Mouse (Mus musculus) thymus, adult 2 months (tissue): ENCODE results near the gene Phox2b. TPM values are rescaled to one million over a fixed set of nuclear protein-coding genes. Genes with fewer than 3 reads are reported as not detected.

Experiments
- DNase-seq: peaks from one replicate; pipeline ENCODE4 v3.0.0; 2021
- H3K27ac ChIP-seq: fragments of 200-500 bp; 2 replicates; pipeline ENCODE4 v1.5.1; 2012; ENCODE audit warnings: low read length, control low read depth; ENCODE audit not compliant: control insufficient read depth, insufficient read depth
- H3K27me3 ChIP-seq: fragments of 200-500 bp; 2 replicates; pipeline ENCODE4 v1.6.1; 2012; ENCODE audit warnings: mild to moderate bottlenecking, low read length, moderate library complexity, mixed read lengths; ENCODE audit not compliant: control insufficient read depth, insufficient read depth
- H3K36me3 ChIP-seq: fragments of 200-500 bp; 2 replicates; pipeline ENCODE4 v1.6.1; 2012; ENCODE audit warnings: mild to moderate bottlenecking, low read length, moderate library complexity; ENCODE audit not compliant: control insufficient read depth, insufficient read depth
- H3K4me1 ChIP-seq: fragments of 200-500 bp; replicated peaks from 2 replicates; pipeline ENCODE4 v1.6.1; 2012; ENCODE audit warnings: low read length; ENCODE audit not compliant: control insufficient read depth, insufficient read depth
- H3K4me3 ChIP-seq: fragments of 200-500 bp; 2 replicates; pipeline ENCODE4 v1.5.1; 2012; ENCODE audit warnings: mild to moderate bottlenecking, low read length, control low read depth, moderate library complexity; ENCODE audit not compliant: control insufficient read depth, insufficient read depth
- CTCF ChIP-seq: fragments of 200-500 bp; IDR thresholded peaks from 2 replicates; pipeline ENCODE4 v1.5.1; 2012; ENCODE audit warnings: mild to moderate bottlenecking, control low read depth, low read length, moderate library complexity, borderline replicate concordance; ENCODE audit not compliant: control insufficient read depth, poor library complexity, insufficient read depth; ENCODE audit errors: extremely low read depth
- POLR2A ChIP-seq: fragments of 200-500 bp; IDR thresholded peaks from 2 replicates; pipeline ENCODE4 v1.6.1; 2012; ENCODE audit warnings: mild to moderate bottlenecking, low read length, control low read depth, moderate library complexity; ENCODE audit not compliant: control insufficient read depth, poor library complexity, insufficient read depth; ENCODE audit errors: extremely low read depth
- WGBS: fragments of 180-500 bp; shearing (Covaris S2); methylation state at CpG from one replicate; pipeline ENCODE4 v1.1.7; 2018; 5-methylcytosine and 5-hydroxymethylcytosine counted together
- polyA plus RNA-seq: library from polyadenylated mRNA; depleted of rRNA; stranded (reverse); fragments of >200 nt; gene quantifications from 2 replicates; pipeline ENCODE4 v1.2.3, GENCODE M21; 2012; rRNA removed

Gene Phox2b
- polyA plus RNA-seq, 1 experiment, result not detected

GRCm38 (mm10) chr5:67090856-67091255, 8.2 kb downstream of the Phox2b start:
- TF ChIP-seq CTCF (no peak), POLR2A (no peak)
- Histone ChIP-seq H3K4me3 (no peak overlapping the region), H3K27ac (no peak overlapping the region), H3K4me1 (no peaks in the 10 kb centered on the region), H3K27me3 (peaks cover 3% of the 10 kb centered on the region), H3K36me3 (no peaks in the 10 kb centered on the region)
- DNase-seq, result no peak
- 30% methylated on average over 5 of the region's 5 CpGs for WGBS

GRCm38 (mm10) chr5:67083117-67083516, 16.0 kb downstream of the Phox2b start:
- H3K27me3 ChIP-seq, result no peaks in the 10 kb centered on the region
- no peak for TF ChIP-seq POLR2A
- no peak for TF ChIP-seq CTCF
- H3K36me3 ChIP-seq, result no peaks in the 10 kb centered on the region
- DNase-seq, result no peak
- no peak overlapping the region for H3K27ac ChIP-seq
- no peaks in the 10 kb centered on the region for H3K4me1 ChIP-seq
- WGBS, result 61% methylated on average over 6 of the region's 6 CpGs
- H3K4me3 ChIP-seq, result no peak overlapping the region

GRCm38 (mm10) chr5:67063596-67063995, 35.5 kb downstream of the Phox2b start:
- no peaks in the 10 kb centered on the region for H3K36me3 ChIP-seq
- no peak overlapping the region for H3K4me3 ChIP-seq
- H3K27me3 ChIP-seq, result no peaks in the 10 kb centered on the region
- no peaks in the 10 kb centered on the region for H3K4me1 ChIP-seq
- H3K27ac ChIP-seq, result no peak overlapping the region
- DNase-seq, result no peak
- TF ChIP-seq POLR2A, result no peak
- TF ChIP-seq CTCF, result no peak
- WGBS, result 60% methylated on average over 9 of the region's 9 CpGs

GRCm38 (mm10) chr5:67060519-67060918, 38.6 kb downstream of the Phox2b start:
- H3K27me3 ChIP-seq, result no peaks in the 10 kb centered on the region
- TF ChIP-seq POLR2A (no peak), CTCF (no peak)
- H3K27ac ChIP-seq, result no peak overlapping the region
- no peaks in the 10 kb centered on the region for H3K4me1 ChIP-seq
- no peak for DNase-seq
- H3K36me3 ChIP-seq, result no peaks in the 10 kb centered on the region
- 19% methylated on average over 4 of the region's 4 CpGs for WGBS
- no peak overlapping the region for H3K4me3 ChIP-seq

- no peaks in the 10 kb centered on the region for H3K27me3 ChIP-seq
- TF ChIP-seq POLR2A, result no peak
- no peak for TF ChIP-seq CTCF
- H3K27ac ChIP-seq, result no peak overlapping the region
- no peaks in the 10 kb centered on the region for H3K36me3 ChIP-seq
- no peak overlapping the region for H3K4me3 ChIP-seq
- H3K4me1 ChIP-seq, result no peaks in the 10 kb centered on the region
- DNase-seq, result no peak
- 87% methylated on average over 6 of the region's 6 CpGs for WGBS
Measured at GRCm38 (mm10) chr5:67057803-67058202, 41.3 kb downstream of the Phox2b start.

- Histone ChIP-seq H3K27ac (no peak overlapping the region), H3K27me3 (no peaks in the 10 kb centered on the region), H3K4me1 (no peaks in the 10 kb centered on the region), H3K4me3 (no peak overlapping the region), H3K36me3 (no peaks in the 10 kb centered on the region)
- 21% methylated on average over 4 of the region's 4 CpGs for WGBS
- DNase-seq, result peak; percentile 6
- TF ChIP-seq POLR2A (no peak), CTCF (peak; percentile 49; the same call in 1 of the 2 replicates)
Measured at GRCm38 (mm10) chr5:67048003-67048402, 51.1 kb downstream of the Phox2b start.

Other genes starting within 250 kb of the Phox2b start
- gene Tmem33, start 161.3 kb upstream of the Phox2b start, polyA plus RNA-seq, result 134 and 161 TPM in 2 replicates
- gene Slc30a9, start 207.7 kb upstream of the Phox2b start, polyA plus RNA-seq, result 25.0 and 29.9 TPM in 2 replicates